Mouse (Mus musculus) CH12.LX (cell line): Measurements from ENCODE around the gene Psmd12. TPM values are rescaled to one million over a fixed set of nuclear protein-coding genes. Genes with fewer than 3 reads are reported as not detected.

Experiments
- DNase-seq: peaks from one replicate; pipeline ENCODE4 v3.0.0-alpha.2; 2013; ENCODE audit errors: extremely low read depth
- H3K27ac ChIP-seq: 2 replicates; pipeline ENCODE4 v1.5.1; 2012; ENCODE audit warnings: low read depth, mild to moderate bottlenecking, control low read depth, moderate library complexity; ENCODE audit not compliant: insufficient read depth
- H3K27me3 ChIP-seq: replicated peaks from 2 replicates; pipeline ENCODE3; 2012; ENCODE audit warnings: inconsistent platforms
- H3K36me3 ChIP-seq, 2 experiments: replicated peaks in 1 of 2; 2 replicates each; pipeline versions ENCODE3 to v1.6.1; 2012; ENCODE audit warnings: inconsistent platforms in 1 of 2, low read length in 1 of 2, mild to moderate bottlenecking in 1 of 2, mixed read lengths in 1 of 2, moderate library complexity in 1 of 2; ENCODE audit not compliant: control insufficient read depth in 1 of 2, insufficient read depth in 1 of 2
- H3K4me1 ChIP-seq, 2 experiments: 2 replicates each; pipeline ENCODE4 v1.6.1; 2012; ENCODE audit warnings: inconsistent platforms in 1 of 2, moderate library complexity in 1 of 2; ENCODE audit not compliant: insufficient read depth in 2 of 2, control insufficient read depth in 1 of 2
- H3K4me2 ChIP-seq: 2 replicates; pipeline ENCODE4 v1.6.1; 2012; ENCODE audit warnings: low read depth, mild to moderate bottlenecking, control low read depth; ENCODE audit not compliant: poor library complexity, insufficient read depth, severe bottlenecking
- H3K4me3 ChIP-seq, 3 experiments: fragments of 150-350 bp in 1 of 3; sonication (generic) in 1 of 3; replicated peaks in 1 of 3; 2 replicates each; pipeline versions ENCODE3 to v1.5.1; 2011 to 2012; ENCODE audit warnings: low read depth in 2 of 3, low read length in 2 of 3, mild to moderate bottlenecking in 2 of 3, moderate library complexity in 2 of 3, control low read depth in 1 of 3, improper control_type of control experiment in 1 of 3, inconsistent platforms in 1 of 3, mixed read lengths in 1 of 3; ENCODE audit not compliant: poor library complexity in 1 of 3
- H3K79me2 ChIP-seq: replicated peaks from 2 replicates; pipeline ENCODE4 v1.6.1; 2012; ENCODE audit warnings: mild to moderate bottlenecking, moderate library complexity; ENCODE audit not compliant: control insufficient read depth, poor library complexity, insufficient read depth, severe bottlenecking; ENCODE audit errors: extremely low read depth
- H3K9ac ChIP-seq: 2 replicates; pipeline ENCODE4 v1.6.1; 2012; ENCODE audit warnings: low read depth, mild to moderate bottlenecking, control low read depth, moderate library complexity; ENCODE audit not compliant: insufficient read depth
- H3K9me3 ChIP-seq: replicated peaks from 2 replicates; pipeline ENCODE3; 2012; ENCODE audit warnings: low read length, inconsistent platforms, mixed read lengths
- BHLHE40 ChIP-seq: IDR thresholded peaks from 2 replicates; pipeline ENCODE4 v1.6.1; 2011; ENCODE audit warnings: mild to moderate bottlenecking, low read depth, low read length, improper control_type of control experiment
- CHD2 ChIP-seq: IDR thresholded peaks from 2 replicates; pipeline ENCODE4 v1.6.1; 2011; ENCODE audit warnings: low read length, improper control_type of control experiment
- CTCF ChIP-seq, 2 experiments: IDR thresholded peaks in 1 of 2; conservative IDR thresholded peaks in 1 of 2; 2 replicates each; pipeline ENCODE4 v1.5.1; 2011 to 2012; ENCODE audit warnings: low read depth in 2 of 2, low read length in 2 of 2, improper control_type of control experiment in 1 of 2, inconsistent platforms in 1 of 2, mild to moderate bottlenecking in 1 of 2, moderate library complexity in 1 of 2
- E2F4 ChIP-seq: IDR thresholded peaks from 2 replicates; pipeline ENCODE4 v1.6.1; 2011; ENCODE audit warnings: low read depth, low read length, improper control_type of control experiment; ENCODE audit not compliant: insufficient replicate concordance
- ELF1 ChIP-seq: IDR thresholded peaks from 2 replicates; pipeline ENCODE4 v1.6.1; 2014; ENCODE audit warnings: low read depth, mild to moderate bottlenecking, inconsistent platforms, low read length, improper control_type of control experiment
- EP300 ChIP-seq: IDR thresholded peaks from 2 replicates; pipeline ENCODE4 v1.6.1; 2011; ENCODE audit warnings: low read length, improper control_type of control experiment
- ETS1 ChIP-seq: conservative IDR thresholded peaks from 2 replicates; pipeline ENCODE4 v1.6.1; 2012; ENCODE audit warnings: low read depth, mild to moderate bottlenecking, inconsistent platforms, low read length, improper control_type of control experiment, moderate library complexity
- GABPA ChIP-seq: IDR thresholded peaks from 2 replicates; pipeline ENCODE4 v1.6.1; 2012; ENCODE audit warnings: low read depth, low read length, improper control_type of control experiment, inconsistent platforms; ENCODE audit not compliant: insufficient replicate concordance
- HCFC1 ChIP-seq: IDR thresholded peaks from 2 replicates; pipeline ENCODE4 v1.6.1; 2012; ENCODE audit warnings: low read depth, mild to moderate bottlenecking, inconsistent platforms, low read length, improper control_type of control experiment
- JUN ChIP-seq: IDR thresholded peaks from 2 replicates; pipeline ENCODE4 v1.6.1; 2011; ENCODE audit warnings: low read depth, mild to moderate bottlenecking, low read length, improper control_type of control experiment, moderate library complexity; ENCODE audit not compliant: insufficient read depth
- JUND ChIP-seq: conservative IDR thresholded peaks from 2 replicates; pipeline ENCODE4 v1.6.1; 2011; ENCODE audit warnings: low read depth, low read length, improper control_type of control experiment
- KAT2A ChIP-seq: IDR thresholded peaks from 2 replicates; pipeline ENCODE4 v1.6.1; 2012; ENCODE audit warnings: low read length, improper control_type of control experiment, inconsistent platforms; ENCODE audit not compliant: insufficient replicate concordance
- MAFK ChIP-seq: IDR thresholded peaks from 2 replicates; pipeline ENCODE4 v1.6.1; 2011; ENCODE audit warnings: low read length, improper control_type of control experiment; ENCODE audit not compliant: insufficient replicate concordance
- MAX ChIP-seq: IDR thresholded peaks from 2 replicates; pipeline ENCODE4 v1.6.1; 2011; ENCODE audit warnings: low read length, improper control_type of control experiment
- MAZ ChIP-seq: IDR thresholded peaks from 2 replicates; pipeline ENCODE4 v1.6.1; 2012; ENCODE audit warnings: low read depth, mild to moderate bottlenecking, inconsistent platforms, low read length, improper control_type of control experiment, moderate library complexity
- MEF2A ChIP-seq: IDR thresholded peaks from 2 replicates; pipeline ENCODE4 v1.6.1; 2014; ENCODE audit warnings: low read depth, mild to moderate bottlenecking, inconsistent platforms, low read length, improper control_type of control experiment, borderline replicate concordance
- MXI1 ChIP-seq: IDR thresholded peaks from 2 replicates; pipeline ENCODE4 v1.6.1; 2011; ENCODE audit warnings: mild to moderate bottlenecking, low read depth, low read length, improper control_type of control experiment
- MYC ChIP-seq: IDR thresholded peaks from 2 replicates; pipeline ENCODE4 v1.6.1; 2011; ENCODE audit warnings: low read depth, mild to moderate bottlenecking, improper control_type of control experiment, low read length
- NRF1 ChIP-seq: IDR thresholded peaks from 2 replicates; pipeline ENCODE4 v1.6.1; 2014; ENCODE audit warnings: low read depth, mild to moderate bottlenecking, inconsistent platforms, low read length, improper control_type of control experiment, moderate library complexity
- PAX5 ChIP-seq: IDR thresholded peaks from 2 replicates; pipeline ENCODE4 v1.6.1; 2012; ENCODE audit warnings: low read length, inconsistent platforms, mixed read lengths
- POLR2AphosphoS2 ChIP-seq: IDR thresholded peaks from 2 replicates; pipeline ENCODE4 v1.6.1; 2011; ENCODE audit warnings: low read depth, low read length, improper control_type of control experiment
- RAD21 ChIP-seq: IDR thresholded peaks from 2 replicates; pipeline ENCODE4 v1.6.1; 2011; ENCODE audit warnings: low read depth, mild to moderate bottlenecking, low read length, improper control_type of control experiment, moderate library complexity
- SIN3A ChIP-seq: IDR thresholded peaks from 2 replicates; pipeline ENCODE4 v1.6.1; 2012; ENCODE audit warnings: low read length, improper control_type of control experiment, inconsistent platforms
- SMC3 ChIP-seq: IDR thresholded peaks from 2 replicates; pipeline ENCODE4 v1.6.1; 2011; ENCODE audit warnings: low read depth, low read length, improper control_type of control experiment
- TBP ChIP-seq: conservative IDR thresholded peaks from 2 replicates; pipeline ENCODE4 v1.6.1; 2011; ENCODE audit warnings: low read depth, low read length, improper control_type of control experiment
- TCF12 ChIP-seq: IDR thresholded peaks from 2 replicates; pipeline ENCODE4 v1.6.1; 2014; ENCODE audit warnings: low read depth, mild to moderate bottlenecking, inconsistent platforms, low read length, improper control_type of control experiment
- UBTF ChIP-seq: IDR thresholded peaks from 2 replicates; pipeline ENCODE4 v1.6.1; 2012; ENCODE audit warnings: low read depth, mild to moderate bottlenecking, inconsistent platforms, low read length, improper control_type of control experiment, moderate library complexity
- USF1 ChIP-seq: IDR thresholded peaks from 2 replicates; pipeline ENCODE4 v1.6.1; 2014; ENCODE audit warnings: low read depth, mild to moderate bottlenecking, inconsistent platforms, low read length, improper control_type of control experiment
- USF2 ChIP-seq: conservative IDR thresholded peaks from 2 replicates; pipeline ENCODE4 v1.6.1; 2011; ENCODE audit warnings: low read depth, low read length, improper control_type of control experiment
- ZC3H11A ChIP-seq: IDR thresholded peaks from 2 replicates; pipeline ENCODE4 v1.6.1; 2012; ENCODE audit warnings: low read depth, mild to moderate bottlenecking, inconsistent platforms, low read length, improper control_type of control experiment
- ZKSCAN1 ChIP-seq: IDR thresholded peaks from 2 replicates; pipeline ENCODE4 v1.6.1; 2012; ENCODE audit warnings: low read depth, inconsistent platforms, low read length, improper control_type of control experiment, borderline replicate concordance
- ZMIZ1 ChIP-seq: IDR thresholded peaks from 2 replicates; pipeline ENCODE4 v1.6.1; 2012; ENCODE audit warnings: low read depth, mild to moderate bottlenecking, inconsistent platforms, low read length, improper control_type of control experiment
- dilution Hi-C: fragments of 300-500 bp; cut with MboI; formaldehyde crosslinking; loops from 2 replicates; pipeline ENCODE4 v1.14.3; 2020; ENCODE audit warnings: low sequenced_read_pairs; ENCODE audit not compliant: extremely low pct_unique_long_range_greater_than_20kb, extremely low pct_ligation_motif_present
- in situ Hi-C: fragments of 300-500 bp; cut with MboI; formaldehyde crosslinking; loops from 3 replicates; pipeline ENCODE4 v1.14.3; 2019; ENCODE audit warnings: low sequenced_read_pairs, low pct_ligation_motif_present, low pct_unique_long_range_greater_than_20kb, mixed read lengths
- polyA plus RNA-seq: library from polyadenylated mRNA; unstranded; fragments of >175 nt; gene quantifications from 2 replicates; pipeline ENCODE4 v1.2.1, GENCODE M21; 2012; ENCODE audit warnings: low read depth; ENCODE audit not compliant: insufficient read length
- total RNA-seq, 2 experiments: library from RNA; depleted of rRNA; stranded (reverse); fragments of 300-350 nt in 1 of 2; fragments of >200 nt in 1 of 2; gene quantifications; 2 replicates each; pipeline ENCODE4 v1.2.3; 2012 to 2014

Psmd12 gene
- total and polyA plus RNA-seq, 3 experiments = 108 to 257 (median 151) TPM

GRCm38 (mm10) chr11:107462478-107462877, 16.8 kb upstream of the Psmd12 start:
- peaks cover 0 to 10% of the 10 kb centered on the region in 2 experiments; a peak in 1 of 4 replicates for H3K4me1 ChIP-seq
- DNase-seq = no peak

GRCm38 (mm10) chr11:107463251-107463681, 16.0 kb upstream of the Psmd12 start:
- H3K9ac ChIP-seq = no peak overlapping the region

More at GRCm38 (mm10) chr11:107462478-107462877, 16.8 kb upstream of the Psmd12 start:
- TF ChIP-seq JUND (no peak), TBP (no peak), ZMIZ1 (no peak), SIN3A (no peak), TCF12 (no peak), MXI1 (no peak), MAX (no peak), MAFK (no peak), SMC3 (peak; percentile 62), ZC3H11A (no peak), JUN (no peak), KAT2A (no peak), E2F4 (no peak), USF2 (no peak), CTCF (conservative IDR thresholded peaks at IDR 0.05 in 1 of 2, IDR thresholded peaks at IDR 0.05 in 1 of 2; ENCODE audit: low read depth in 2 of 2, low read length in 2 of 2) (peak in 1 of 2 experiments; percentile 65; a peak in 2 of 4 replicates), PAX5 (no peak), BHLHE40 (no peak), MAZ (no peak), UBTF (no peak), RAD21 (peak; percentile 56)
- no peak overlapping the region for H3K4me2 ChIP-seq
- no peak overlapping the region for H3K9ac ChIP-seq
- no peak overlapping the region for H3K27ac ChIP-seq
- no peak overlapping the region for H3K4me3 ChIP-seq
- in situ Hi-C loops (no loop called here), dilution Hi-C loops (no loop called here)
- no peaks in the 10 kb centered on the region for H3K79me2 ChIP-seq
- peaks cover 0 to 3% of the 10 kb centered on the region in 2 experiments for H3K36me3 ChIP-seq
- H3K9me3 ChIP-seq = peaks cover 4% of the 10 kb centered on the region
- no peaks in the 10 kb centered on the region for H3K27me3 ChIP-seq

More at GRCm38 (mm10) chr11:107463251-107463681, 16.0 kb upstream of the Psmd12 start:
- no peak overlapping the region for H3K27ac ChIP-seq
- H3K79me2 ChIP-seq = no peaks in the 10 kb centered on the region
- in situ Hi-C loops = no loop called here
- H3K27me3 ChIP-seq = no peaks in the 10 kb centered on the region
- no peak for DNase-seq
- peaks cover 0 to 3% of the 10 kb centered on the region in 2 experiments for H3K36me3 ChIP-seq
- no peak overlapping the region for H3K4me3 ChIP-seq
- peaks cover 2 to 9% of the 10 kb centered on the region in 2 experiments; a peak in 3 of 4 replicates for H3K4me1 ChIP-seq
- no peak overlapping the region for H3K4me2 ChIP-seq
- TF ChIP-seq CHD2 (no peak), MYC (no peak), GABPA (no peak), MEF2A (no peak), TCF12 (no peak), EP300 (no peak), MAX (no peak), USF1 (no peak), SMC3 (no peak), ELF1 (no peak), ZKSCAN1 (no peak), ETS1 (no peak), ZMIZ1 (no peak), HCFC1 (no peak), POLR2AphosphoS2 (no peak), NRF1 (no peak)
- dilution Hi-C loops = no loop called here
- peaks cover 4% of the 10 kb centered on the region for H3K9me3 ChIP-seq
